Mouse (Mus musculus): Measurements from ENCODE around the gene Ifit3.
"Not testable (repeated sequence)": the region's sequence is repeated elsewhere in the genome, so short reads cannot be mapped to it uniquely, and the experiment has no call there.

Ifit3 gene

GRCm38 (mm10) chr19:34583126-34583766 is at the start of gene Ifit3:
Gene Ifit3 (plus strand): TSS chr19:34583531.
- DNase-seq (ENCODE audit: low spot score): not testable (repeated sequence)

- no peak for DNase-seq (ENCODE audit: low spot score)
These were observed 43.9 kb upstream of the Ifit3 start for GRCm38 (mm10) chr19:34539422-34539821.

- no peak for DNase-seq (ENCODE audit: low spot score)
These were observed 37.1 kb upstream of the Ifit3 start for GRCm38 (mm10) chr19:34546211-34546610.

GRCm38 (mm10) chr19:34547976-34548375 is 35.4 kb upstream of the Ifit3 start:
- DNase-seq (ENCODE audit: low spot score): peak; percentile 87

- no peak for DNase-seq (ENCODE audit: low spot score)
These were observed 33.2 kb upstream of the Ifit3 start for GRCm38 (mm10) chr19:34550205-34550533.

GRCm38 (mm10) chr19:34550534-34551223 is 32.7 kb upstream of the Ifit3 start, which contains the start of gene Ifit2:
Gene Ifit2 (plus strand): TSS chr19:34550694.
- peak; percentile 87 for DNase-seq (ENCODE audit: low spot score)

- no peak for DNase-seq (ENCODE audit: low spot score)
These were observed 31.4 kb upstream of the Ifit3 start for GRCm38 (mm10) chr19:34551981-34552380.

- peak; percentile 79 for DNase-seq (ENCODE audit: low spot score)
These were observed 30.3 kb upstream of the Ifit3 start for GRCm38 (mm10) chr19:34553021-34553420.

GRCm38 (mm10) chr19:34553522-34553921 is 29.8 kb upstream of the Ifit3 start:
- no peak for DNase-seq (ENCODE audit: low spot score)

GRCm38 (mm10) chr19:34554061-34554460 is 29.3 kb upstream of the Ifit3 start:
- no peak for DNase-seq (ENCODE audit: low spot score)

GRCm38 (mm10) chr19:34556621-34557020 is 26.7 kb upstream of the Ifit3 start:
- no peak for DNase-seq (ENCODE audit: low spot score)

- DNase-seq (ENCODE audit: low spot score): no peak
These were observed 20.8 kb upstream of the Ifit3 start for GRCm38 (mm10) chr19:34562556-34562955.

GRCm38 (mm10) chr19:34566178-34566784 is 17.1 kb upstream of the Ifit3 start:
- DNase-seq (ENCODE audit: low spot score): no peak

GRCm38 (mm10) chr19:34568988-34569895 is 14.1 kb upstream of the Ifit3 start:
- DNase-seq (ENCODE audit: low spot score): no peak

GRCm38 (mm10) chr19:34569896-34570476 is 13.3 kb upstream of the Ifit3 start:
- no peak for DNase-seq (ENCODE audit: low spot score)

GRCm38 (mm10) chr19:34571080-34571479 is 12.3 kb upstream of the Ifit3 start:
- DNase-seq (ENCODE audit: low spot score): no peak

- no peak for DNase-seq (ENCODE audit: low spot score)
These were observed 9.7 kb upstream of the Ifit3 start for GRCm38 (mm10) chr19:34573650-34574049.

GRCm38 (mm10) chr19:34577121-34577520 is 6.2 kb upstream of the Ifit3 start:
- DNase-seq (ENCODE audit: low spot score): no peak

- not testable (repeated sequence) for DNase-seq (ENCODE audit: low spot score)
These were observed 635 bp upstream of the Ifit3 start for GRCm38 (mm10) chr19:34582696-34583095.

GRCm38 (mm10) chr19:34585740-34586458 is 2.6 kb downstream of the Ifit3 start:
- not testable (repeated sequence) for DNase-seq (ENCODE audit: low spot score)

Measured in adipocyte (in vitro differentiated cells).